Mouse (Mus musculus): ENCODE data around the gene Fermt3.

Fermt3 gene

DNA sequence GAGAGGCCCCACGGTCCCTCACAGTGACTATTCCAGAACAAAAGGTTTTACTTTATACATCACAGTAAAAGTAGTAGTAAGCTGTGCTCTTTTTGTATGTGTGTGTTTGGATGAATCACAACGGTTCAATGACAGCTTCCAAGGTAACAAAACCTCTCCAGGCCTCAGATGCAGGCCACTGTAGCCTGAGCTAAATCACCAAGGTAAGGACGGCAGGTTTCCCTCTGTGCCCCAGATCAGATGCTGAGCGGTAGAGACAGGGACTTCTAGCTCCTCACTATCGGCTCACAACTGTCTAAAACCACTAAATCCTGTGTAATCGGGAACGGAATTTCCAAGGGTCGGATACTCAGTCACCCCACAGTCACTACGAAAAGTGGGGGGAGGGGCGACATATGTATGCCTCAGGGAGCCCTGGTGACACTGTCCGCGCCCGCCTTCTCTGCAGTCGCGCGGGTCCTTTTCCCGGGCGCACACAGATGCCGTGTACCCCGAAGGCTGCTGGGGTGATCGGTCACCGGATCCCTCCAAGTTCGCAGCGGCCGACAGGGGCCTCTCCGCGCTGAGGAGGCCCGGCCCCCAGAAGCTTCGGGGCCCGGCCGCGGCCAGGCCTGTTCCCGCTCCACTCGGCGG is 19.9 kb upstream of the Fermt3 start:
- peak; percentile 74 for DNase-seq (ENCODE audit: low read depth, low spot score)

- peak; percentile 57 for DNase-seq (ENCODE audit: low read depth, low spot score)
These were observed 14.7 kb upstream of the Fermt3 start for GRCm38 (mm10) chr19:7034006-7034405.

- DNase-seq (ENCODE audit: low read depth, low spot score): no peak
These were observed 10.3 kb upstream of the Fermt3 start for GRCm38 (mm10) chr19:7029531-7029930.

GRCm38 (mm10) chr19:7020224-7020641 is 964 bp upstream of the Fermt3 start:
- DNase-seq (ENCODE audit: low read depth, low spot score): peak; percentile 81

- no peak for DNase-seq (ENCODE audit: low read depth, low spot score)
These were observed 723 bp downstream of the Fermt3 start for GRCm38 (mm10) chr19:7018546-7018945.

DNA sequence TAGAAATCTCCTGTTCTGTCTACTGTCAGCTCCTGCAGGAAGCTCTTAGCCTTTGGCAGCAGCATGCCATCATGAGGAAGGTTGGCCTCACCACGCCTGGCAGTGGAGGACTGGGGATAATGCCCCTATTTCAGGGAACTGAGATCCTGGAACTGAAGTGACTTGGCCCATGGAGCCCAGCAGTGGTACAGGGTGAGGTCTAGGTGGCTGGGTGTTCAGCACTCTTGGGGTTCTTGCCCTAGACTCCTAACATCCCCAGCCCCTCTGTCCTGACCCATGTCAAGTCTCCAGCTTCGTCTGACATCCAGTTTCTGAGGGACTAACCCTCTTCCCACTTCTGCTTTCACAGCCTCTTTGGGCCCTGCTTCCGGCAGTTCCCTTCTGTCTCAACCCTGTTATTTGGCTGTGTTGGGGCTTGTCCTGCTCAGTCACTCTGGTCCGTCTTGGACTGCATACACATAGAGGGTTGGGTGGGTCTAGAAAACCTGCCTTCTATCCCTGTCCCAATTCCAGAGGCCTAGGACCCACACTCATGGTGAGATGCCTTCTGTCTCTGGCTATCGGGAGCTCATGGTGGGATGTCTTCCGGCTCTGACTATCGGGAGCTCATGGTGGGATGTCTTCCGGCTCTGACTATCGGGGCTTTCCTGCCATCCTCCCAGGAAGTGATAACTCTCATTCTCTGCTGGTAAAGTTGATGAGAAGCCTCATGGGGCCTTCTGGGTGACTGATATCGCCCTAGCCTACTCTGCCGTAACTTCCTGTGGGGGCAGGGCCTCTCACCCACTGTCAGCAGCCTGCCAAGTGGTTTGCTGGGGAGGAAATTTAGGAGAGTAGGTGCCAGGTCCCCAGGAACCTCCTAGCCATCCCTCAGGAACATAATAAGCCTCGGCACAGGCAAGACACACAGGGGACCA is 1.5 kb downstream of the Fermt3 start:
- no peak for DNase-seq (ENCODE audit: low read depth, low spot score)

- DNase-seq (ENCODE audit: low read depth, low spot score): no peak
These were observed 4.7 kb downstream of the Fermt3 start for GRCm38 (mm10) chr19:7014481-7015135.

- no peak for DNase-seq (ENCODE audit: low read depth, low spot score)
These were observed 5.3 kb downstream of the Fermt3 start for GRCm38 (mm10) chr19:7013984-7014383.

- DNase-seq (ENCODE audit: low read depth, low spot score): no peak
These were observed 6.8 kb downstream of the Fermt3 start for GRCm38 (mm10) chr19:7012426-7012825.

DNA sequence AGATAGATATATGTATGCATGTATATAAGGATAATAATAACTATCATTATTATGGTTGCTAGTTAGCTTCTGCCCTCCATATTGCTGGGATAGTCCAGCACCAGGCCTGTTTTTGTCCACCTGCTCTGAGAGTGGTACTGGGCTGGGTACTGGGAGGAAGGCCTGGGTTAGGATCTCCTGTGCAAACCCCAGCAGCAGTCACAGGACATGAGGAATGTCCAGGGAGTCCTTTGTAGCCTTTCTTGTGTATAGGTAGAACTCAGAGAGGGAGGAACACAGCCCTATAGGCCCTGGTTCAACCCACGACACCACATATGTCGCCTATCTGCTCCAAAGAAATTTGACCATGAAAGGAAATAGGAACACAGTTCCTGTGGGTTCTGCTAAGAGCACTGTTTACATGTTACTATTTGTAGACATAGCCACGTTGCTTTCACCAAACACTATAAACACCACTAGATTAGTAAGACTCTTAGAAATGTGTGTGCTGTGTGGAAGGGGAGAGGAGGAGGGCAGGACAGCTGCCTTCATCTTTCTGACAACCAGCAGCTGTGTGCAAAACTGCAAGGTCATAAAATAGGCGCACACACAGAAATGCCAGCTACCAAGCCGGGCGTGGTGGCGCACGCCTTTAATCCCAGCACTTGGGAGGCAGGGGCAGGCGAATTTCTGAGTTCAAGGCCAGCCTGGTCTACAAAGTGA is 12.2 kb downstream of the Fermt3 start:
- no peak for DNase-seq (ENCODE audit: low read depth, low spot score)

- DNase-seq (ENCODE audit: low read depth, low spot score): peak; percentile 85
These were observed 19.8 kb downstream of the Fermt3 start for GRCm38 (mm10) chr19:6999360-7000063.

DNA sequence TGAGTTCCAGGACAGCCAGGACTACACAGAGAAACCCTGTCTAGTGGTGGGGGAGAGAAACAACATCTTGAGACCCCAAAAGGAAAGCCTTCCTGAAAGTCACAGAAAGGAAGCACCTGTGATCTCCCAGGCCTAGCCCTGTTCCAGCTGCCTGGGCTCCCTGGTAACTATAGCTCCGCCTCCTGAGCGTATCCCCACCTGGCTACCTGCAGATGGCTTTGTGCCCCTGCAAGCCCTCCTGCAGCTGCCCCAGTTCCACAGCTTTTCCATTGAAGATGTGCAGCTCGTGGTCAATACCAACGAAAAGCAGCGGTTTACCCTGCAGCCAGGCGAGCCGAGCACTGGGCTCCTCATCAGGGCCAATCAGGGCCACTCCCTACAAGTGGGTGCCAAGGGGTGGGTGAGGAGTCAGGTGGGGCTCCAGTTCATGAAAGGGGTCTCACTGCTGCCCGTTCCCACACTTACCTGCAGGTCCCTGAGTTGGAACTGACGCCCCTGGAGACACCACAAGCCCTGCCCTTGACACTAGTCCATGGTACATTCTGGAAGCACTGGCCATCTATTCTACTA is 21.5 kb downstream of the Fermt3 start:
- DNase-seq (ENCODE audit: low read depth, low spot score): no peak

DNA sequence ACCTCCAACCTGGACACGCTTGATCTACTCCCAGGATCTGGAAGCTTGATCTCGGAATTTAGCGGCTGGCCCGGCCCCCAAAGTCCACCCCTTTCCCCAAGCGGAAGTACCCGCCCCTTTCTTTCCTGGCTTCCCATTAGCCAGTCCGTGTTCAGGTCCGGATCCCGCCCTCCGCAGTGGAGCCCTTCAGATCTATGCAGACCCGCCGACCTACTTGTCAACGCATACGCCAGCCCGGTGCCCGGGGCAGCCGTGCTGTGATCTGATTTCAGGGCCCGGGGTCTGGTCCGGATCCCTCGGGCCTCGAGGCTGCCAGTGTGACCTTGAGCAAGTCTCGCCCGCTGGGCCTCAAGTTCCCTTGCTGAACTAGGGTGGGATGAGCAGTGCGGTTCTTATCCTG is 23.3 kb downstream of the Fermt3 start, which contains the start of the genes Nudt22 and Trpt1:
Gene Nudt22, minus strand, starts transcription at position 112 of the 400 bp plus-strand sequence.
Gene Trpt1, plus strand, starts transcription at position 126 of the 400 bp plus-strand sequence.
- DNase-seq (ENCODE audit: low read depth, low spot score): peak; percentile 96

- DNase-seq (ENCODE audit: low read depth, low spot score): no peak
These were observed 23.8 kb downstream of the Fermt3 start for GRCm38 (mm10) chr19:6995255-6995991.

- no peak for DNase-seq (ENCODE audit: low read depth, low spot score)
These were observed 24.8 kb downstream of the Fermt3 start for GRCm38 (mm10) chr19:6994489-6994888.

GRCm38 (mm10) chr19:6994002-6994401 is 25.3 kb downstream of the Fermt3 start:
- DNase-seq (ENCODE audit: low read depth, low spot score): no peak

DNA sequence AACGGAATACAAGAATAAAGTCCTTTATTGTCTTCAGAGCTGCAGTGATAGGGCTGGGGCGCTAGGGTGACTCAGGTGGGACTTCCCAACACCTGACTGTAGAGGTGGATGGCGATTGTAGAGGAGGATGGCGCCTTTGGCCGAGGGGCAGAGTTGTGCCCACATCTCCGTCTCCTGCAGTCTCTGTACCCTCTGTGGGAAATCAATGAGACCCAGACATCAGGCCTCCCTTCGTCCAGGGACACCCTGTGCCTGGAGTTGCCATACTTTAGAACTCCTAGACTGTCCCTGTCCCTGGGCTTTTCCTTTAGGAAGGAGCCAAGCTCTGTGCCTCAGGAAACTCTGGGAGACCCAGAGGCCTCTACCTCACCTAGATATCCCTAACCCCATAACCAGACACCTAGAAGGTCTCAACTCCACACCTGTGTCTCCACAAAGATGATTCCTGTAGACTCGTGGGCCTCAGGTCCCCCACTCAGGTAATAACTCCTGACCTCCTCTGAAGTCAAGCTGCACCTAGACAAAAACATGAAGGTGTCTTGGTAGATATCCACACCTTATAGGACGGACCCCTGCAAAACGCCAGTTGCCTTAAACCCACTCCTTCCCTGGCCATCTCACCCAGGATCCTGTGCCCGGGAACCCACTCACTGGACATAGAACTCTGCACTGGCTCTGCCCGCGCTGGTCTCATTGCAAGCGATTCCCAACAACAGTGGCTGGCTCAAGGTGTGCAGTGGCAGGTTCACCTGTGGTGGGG is 26.1 kb downstream of the Fermt3 start:
- no peak for DNase-seq (ENCODE audit: low read depth, low spot score)

GRCm38 (mm10) chr19:6992011-6992858 is 27.0 kb downstream of the Fermt3 start, which contains the start of gene Dnajc4:
Gene Dnajc4 (minus strand): TSS chr19:6992572.
- DNase-seq (ENCODE audit: low read depth, low spot score): peak; percentile 99
